Mouse (Mus musculus) liver, embryonic 13.5 days (tissue): Measurements from ENCODE around the gene Iscu. TPM values are rescaled to one million over a fixed set of nuclear protein-coding genes. Genes with fewer than 3 reads are reported as not detected.

Source experiments
- ATAC-seq: fragments of 200-750 bp; cut with Nextera tagmentation; 2 replicates; pipeline ENCODE4 v1.8.0; 2017; ENCODE audit warnings: low read depth, mild to moderate bottlenecking, moderate number of reproducible peaks, moderate library complexity
- DNase-seq: peaks from one replicate; pipeline ENCODE4 v3.0.0; 2022
- H3K27ac ChIP-seq: fragments of 300-500 bp; sonication (generic); 2 replicates; pipeline ENCODE4 v1.5.1; 2015; ENCODE audit warnings: moderate library complexity, mild to moderate bottlenecking, inconsistent platforms
- H3K27me3 ChIP-seq: fragments of 300-500 bp; sonication (generic); 2 replicates; pipeline ENCODE4 v1.6.1; 2015; ENCODE audit warnings: mild to moderate bottlenecking, inconsistent platforms
- H3K36me3 ChIP-seq: fragments of 300-500 bp; sonication (generic); 2 replicates; pipeline ENCODE4 v1.6.1; 2015; ENCODE audit warnings: mild to moderate bottlenecking, inconsistent platforms
- H3K4me1 ChIP-seq: fragments of 300-500 bp; sonication (generic); replicated peaks from 2 replicates; pipeline ENCODE4 v1.6.1; 2015; ENCODE audit warnings: inconsistent platforms
- H3K4me2 ChIP-seq: fragments of 300-500 bp; sonication (generic); 2 replicates; pipeline ENCODE4 v1.6.1; 2015; ENCODE audit warnings: inconsistent platforms, mild to moderate bottlenecking, moderate library complexity
- H3K4me3 ChIP-seq: fragments of 300-500 bp; sonication (generic); replicated peaks from 2 replicates; pipeline ENCODE4 v1.5.1; 2015; ENCODE audit warnings: mild to moderate bottlenecking, inconsistent platforms
- H3K9ac ChIP-seq: fragments of 300-500 bp; sonication (generic); 2 replicates; pipeline ENCODE4 v1.6.1; 2015; ENCODE audit warnings: mild to moderate bottlenecking, inconsistent platforms
- H3K9me3 ChIP-seq: fragments of 300-500 bp; sonication (generic); replicated peaks from 2 replicates; pipeline ENCODE4 v1.6.1; 2016; ENCODE audit warnings: inconsistent platforms
- WGBS: fragments of 180-500 bp; shearing (Covaris S2); methylation state at CpG from one replicate; pipeline ENCODE4 v1.1.7; 2015; ENCODE audit not compliant: insufficient replicate concordance; 5-methylcytosine and 5-hydroxymethylcytosine counted together
- polyA plus RNA-seq: library from polyadenylated mRNA; unstranded; fragments of >200 nt; fragmentation: Nextera tagmentation; extraction: Ambion mirVana; gene quantifications from 2 replicates; pipeline ENCODE4 v1.2.1, GENCODE M21; 2015

The Iscu gene
- polyA plus RNA-seq, 1 experiment from 2014 or later = 104 TPM

- no peak overlapping the region for H3K4me3 ChIP-seq
Measured at GRCm38 (mm10) chr5:113789075-113789788, 16.7 kb downstream of the Iscu start.

DNA sequence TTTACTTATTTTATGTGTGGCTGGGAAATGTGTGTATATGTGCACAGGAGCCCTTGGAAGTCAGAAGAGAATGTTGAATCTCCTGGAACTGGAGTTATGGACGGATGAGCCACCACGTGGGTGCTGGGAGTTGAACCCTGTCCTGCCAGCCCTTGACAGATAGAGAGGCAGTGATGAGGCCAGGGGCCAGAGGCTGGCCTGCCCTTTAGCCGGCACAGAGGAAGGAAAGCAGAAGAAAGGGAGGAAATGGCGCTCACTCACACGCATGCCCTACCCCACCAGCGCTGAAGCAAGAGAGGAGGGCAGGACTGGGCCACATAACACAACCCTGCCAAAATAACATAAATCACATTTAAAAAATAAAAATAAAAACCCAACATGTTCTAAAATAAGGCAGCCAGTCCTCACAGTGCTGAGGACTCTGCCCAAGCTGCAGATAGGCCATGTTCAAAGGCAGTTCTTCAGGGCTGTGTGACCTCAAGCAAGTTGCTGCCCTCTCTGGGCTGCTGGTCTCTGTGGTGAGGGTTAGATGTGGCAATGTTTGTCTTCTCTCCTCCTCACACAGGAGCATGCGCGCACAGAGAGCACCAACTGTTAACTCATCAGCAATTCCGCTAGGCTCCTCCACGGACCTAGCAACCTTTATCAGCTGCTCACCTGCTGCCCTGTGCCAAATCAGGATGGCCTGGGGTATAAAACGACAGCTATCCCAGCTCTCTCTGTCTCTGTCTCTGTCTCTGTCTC lies 18.1 kb downstream of the Iscu start:
- ATAC-seq (no peak), DNase-seq (no peak)
- WGBS = 33% methylated on average over 11 of the region's 11 CpGs
- no peak overlapping the region for H3K4me3 ChIP-seq
- no peaks in the 10 kb centered on the region for H3K36me3 ChIP-seq
- H3K27me3 ChIP-seq = no peaks in the 10 kb centered on the region
- H3K9ac ChIP-seq = no peak overlapping the region
- no peaks in the 10 kb centered on the region for H3K9me3 ChIP-seq
- no peak overlapping the region for H3K27ac ChIP-seq
- peaks cover 25% of the 10 kb centered on the region for H3K4me1 ChIP-seq
- H3K4me2 ChIP-seq = no peak overlapping the region

More at GRCm38 (mm10) chr5:113789075-113789788, 16.7 kb downstream of the Iscu start:
- no peak for DNase-seq
- Histone ChIP-seq H3K36me3 (no peaks in the 10 kb centered on the region), H3K27me3 (peaks cover 5% of the 10 kb centered on the region), H3K4me2 (no peak overlapping the region), H3K9ac (no peak overlapping the region), H3K9me3 (no peaks in the 10 kb centered on the region), H3K4me1 (peaks cover 25% of the 10 kb centered on the region), H3K27ac (no peak overlapping the region)
- WGBS = 64% methylated on average over 7 of the region's 7 CpGs
- no peak for ATAC-seq

DNA sequence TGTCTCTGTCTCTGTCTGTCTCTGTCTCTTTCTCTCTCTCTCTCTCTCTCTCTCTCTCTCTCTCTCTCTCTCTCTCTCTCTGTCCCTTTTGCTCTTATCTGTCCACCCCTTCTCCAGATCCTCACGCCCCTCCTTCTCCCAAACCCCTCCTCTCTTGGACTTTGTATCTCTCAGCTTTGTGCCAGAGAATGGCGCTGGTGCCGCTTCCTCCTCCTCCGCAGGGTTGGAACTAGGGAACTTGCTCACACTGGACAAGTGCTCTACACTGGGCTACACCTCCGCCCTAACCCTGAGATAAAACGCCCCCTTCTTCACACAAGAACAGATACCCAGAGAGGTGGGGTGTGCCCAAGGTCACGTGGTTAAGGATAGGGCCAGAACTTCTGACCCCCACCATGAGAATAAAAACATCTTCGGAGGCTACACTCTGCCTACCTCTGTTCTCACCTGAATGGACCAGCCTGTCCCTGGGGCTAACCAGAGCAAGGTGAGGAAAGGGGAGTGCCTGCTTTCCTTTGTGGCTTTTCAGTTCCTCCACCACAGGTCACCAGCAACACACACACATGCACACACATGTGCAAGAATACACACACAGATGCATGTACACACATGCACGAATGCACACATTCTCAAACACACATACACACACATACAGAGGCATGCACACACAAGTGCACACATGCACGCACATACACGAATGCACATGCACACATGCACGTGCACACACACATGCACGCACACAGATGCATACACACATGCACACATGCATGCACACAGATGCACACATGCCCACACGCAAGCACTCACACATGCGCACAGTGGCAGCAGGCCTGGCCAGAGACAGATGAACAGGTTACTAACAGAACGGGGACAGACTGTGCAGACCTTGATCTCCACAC lies 18.9 kb downstream of the Iscu start:
- no peak overlapping the region for H3K4me2 ChIP-seq
- no peak overlapping the region for H3K27ac ChIP-seq
- H3K4me3 ChIP-seq = no peak overlapping the region
- no peaks in the 10 kb centered on the region for H3K36me3 ChIP-seq
- H3K9me3 ChIP-seq = no peaks in the 10 kb centered on the region
- H3K4me1 ChIP-seq = peaks cover 31% of the 10 kb centered on the region
- H3K27me3 ChIP-seq = no peaks in the 10 kb centered on the region
- WGBS = 57% methylated on average over 16 of the region's 16 CpGs
- DNase-seq = no peak
- H3K9ac ChIP-seq = no peak overlapping the region
- ATAC-seq = peak; percentile 33; the same call in 1 of the 2 replicates

GRCm38 (mm10) chr5:113796401-113797148 lies 24.0 kb downstream of the Iscu start:
- 6% methylated on average over 13 of the region's 13 CpGs for WGBS
- Histone ChIP-seq H3K4me3 (no peak overlapping the region), H3K27ac (peak overlapping the region; percentile 26), H3K9me3 (no peaks in the 10 kb centered on the region), H3K27me3 (peaks cover 19% of the 10 kb centered on the region; the same call in 1 of the 2 replicates), H3K4me2 (peak overlapping the region; percentile 34; the same call in 1 of the 2 replicates), H3K9ac (no peak overlapping the region), H3K36me3 (no peaks in the 10 kb centered on the region), H3K4me1 (peaks cover 23% of the 10 kb centered on the region)
- DNase-seq (no peak), ATAC-seq (no peak)

GRCm38 (mm10) chr5:113797149-113797882 lies 24.8 kb downstream of the Iscu start:
- Histone ChIP-seq H3K9ac (no peak overlapping the region), H3K9me3 (no peaks in the 10 kb centered on the region), H3K4me1 (peaks cover 19% of the 10 kb centered on the region), H3K36me3 (no peaks in the 10 kb centered on the region), H3K27me3 (peaks cover 19% of the 10 kb centered on the region; the same call in 1 of the 2 replicates), H3K4me2 (peak overlapping the region; percentile 34), H3K27ac (peak overlapping the region; percentile 26), H3K4me3 (no peak overlapping the region)
- ATAC-seq (no peak), DNase-seq (no peak)
- 29% methylated on average over 19 of the region's 19 CpGs for WGBS

DNA sequence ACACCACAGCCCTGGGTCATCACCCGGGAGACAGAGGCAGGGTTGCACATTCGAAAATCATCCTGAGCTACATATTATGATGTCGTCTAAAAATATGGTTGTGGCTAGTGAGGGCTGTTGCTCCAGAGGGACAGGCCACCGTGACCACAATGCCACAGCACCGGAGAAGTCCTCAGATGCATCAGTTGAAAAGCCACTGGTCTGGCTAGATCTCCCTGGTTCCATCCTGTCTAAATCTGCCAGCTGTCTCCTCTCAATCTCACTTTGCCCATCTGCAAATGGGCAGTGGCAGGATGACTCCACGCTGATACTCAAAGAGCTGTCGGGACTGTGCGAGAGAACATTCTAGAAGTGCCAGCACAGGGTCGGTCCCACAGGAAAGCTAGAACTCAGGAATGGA lies 26.0 kb downstream of the Iscu start:
- ATAC-seq (no peak), DNase-seq (no peak)
- Histone ChIP-seq H3K36me3 (no peaks in the 10 kb centered on the region), H3K4me1 (peaks cover 19% of the 10 kb centered on the region), H3K27ac (no peak overlapping the region), H3K4me3 (no peak overlapping the region), H3K9me3 (no peaks in the 10 kb centered on the region), H3K27me3 (peaks cover 19% of the 10 kb centered on the region; the same call in 1 of the 2 replicates), H3K4me2 (no peak overlapping the region), H3K9ac (no peak overlapping the region)
- WGBS = 42% methylated on average over 9 of the region's 9 CpGs

- no peak overlapping the region for H3K9ac ChIP-seq
- DNase-seq = no peak
- WGBS = 52% methylated on average over 5 of the region's 5 CpGs
Measured at GRCm38 (mm10) chr5:113799691-113800090, 27.1 kb downstream of the Iscu start.

GRCm38 (mm10) chr5:113800280-113800679 lies 27.7 kb downstream of the Iscu start, which contains the start of gene Tmem119:
Gene Tmem119, minus strand, starts transcription at chr5:113800516.
- Histone ChIP-seq H3K27me3 (peaks cover 19% of the 10 kb centered on the region; the same call in 1 of the 2 replicates), H3K36me3 (no peaks in the 10 kb centered on the region), H3K9me3 (no peaks in the 10 kb centered on the region), H3K4me1 (peaks cover 27% of the 10 kb centered on the region), H3K4me2 (peak within 1 kb of the TSS; percentile 30), H3K9ac (no peak within 1 kb of the TSS), H3K4me3 (peak within 1 kb of the TSS; percentile 32), H3K27ac (no peak within 1 kb of the TSS)
- DNase-seq (no peak), ATAC-seq (peak; percentile 72)
- 3% methylated on average over 11 of the region's 11 CpGs for WGBS

More at GRCm38 (mm10) chr5:113799691-113800090, 27.1 kb downstream of the Iscu start:
- Histone ChIP-seq H3K27ac (no peak overlapping the region), H3K9me3 (no peaks in the 10 kb centered on the region), H3K4me1 (peaks cover 26% of the 10 kb centered on the region), H3K4me2 (peak overlapping the region; percentile 30), H3K4me3 (peak overlapping the region; percentile 32), H3K36me3 (no peaks in the 10 kb centered on the region), H3K27me3 (peaks cover 19% of the 10 kb centered on the region; the same call in 1 of the 2 replicates)
- ATAC-seq = no peak

GRCm38 (mm10) chr5:113804395-113804966 lies 31.9 kb downstream of the Iscu start:
- H3K27ac ChIP-seq = no peak overlapping the region
- H3K9ac ChIP-seq = no peak overlapping the region
- H3K4me3 ChIP-seq = no peak overlapping the region
- no peak overlapping the region for H3K4me2 ChIP-seq
- H3K4me1 ChIP-seq = peaks cover 18% of the 10 kb centered on the region
- ATAC-seq (no peak), DNase-seq (no peak)
- no peaks in the 10 kb centered on the region for H3K9me3 ChIP-seq
- peaks cover 7% of the 10 kb centered on the region; the same call in 1 of the 2 replicates for H3K27me3 ChIP-seq
- H3K36me3 ChIP-seq = no peaks in the 10 kb centered on the region
- 49% methylated on average over 7 of the region's 7 CpGs for WGBS
